Mouse (Mus musculus) forebrain, embryonic 15.5 days (tissue): ENCODE data around the gene Borcs6. TPM values are rescaled to one million over a fixed set of nuclear protein-coding genes. Genes with fewer than 3 reads are reported as not detected.
"Not testable (repeated sequence)": the region's sequence is repeated elsewhere in the genome, so short reads cannot be mapped to it uniquely, and the experiment has no call there.

Experiments
- ATAC-seq: fragments of 200-750 bp; cut with Nextera tagmentation; replicated peaks from 2 replicates; pipeline ENCODE4 v1.8.0; 2017; ENCODE audit warnings: mild to moderate bottlenecking, moderate TSS enrichment, moderate library complexity
- H3K27ac ChIP-seq: fragments of 300-500 bp; sonication (generic); replicated peaks from 2 replicates; pipeline ENCODE4 v1.5.1; 2015; ENCODE audit warnings: mild to moderate bottlenecking, inconsistent platforms
- H3K27me3 ChIP-seq: fragments of 300-500 bp; sonication (generic); 2 replicates; pipeline ENCODE4 v1.6.1; 2015; ENCODE audit warnings: inconsistent platforms
- H3K36me3 ChIP-seq: fragments of 300-500 bp; sonication (generic); 2 replicates; pipeline ENCODE4 v1.6.1; 2015; ENCODE audit warnings: mild to moderate bottlenecking, inconsistent platforms
- H3K4me1 ChIP-seq: fragments of 300-500 bp; sonication (generic); 2 replicates; pipeline ENCODE4 v1.6.1; 2015; ENCODE audit warnings: inconsistent platforms
- H3K4me2 ChIP-seq: fragments of 300-500 bp; sonication (generic); replicated peaks from 2 replicates; pipeline ENCODE4 v1.6.1; 2015; ENCODE audit warnings: mild to moderate bottlenecking, inconsistent platforms
- H3K4me3 ChIP-seq: fragments of 300-500 bp; sonication (generic); 2 replicates; pipeline ENCODE4 v1.5.1; 2015; ENCODE audit warnings: mild to moderate bottlenecking, inconsistent platforms
- H3K9ac ChIP-seq: fragments of 300-500 bp; sonication (generic); replicated peaks from 2 replicates; pipeline ENCODE4 v1.6.1; 2015; ENCODE audit warnings: mild to moderate bottlenecking, inconsistent platforms
- H3K9me3 ChIP-seq: fragments of 300-500 bp; sonication (generic); 2 replicates; pipeline ENCODE4 v1.6.1; 2016; ENCODE audit warnings: inconsistent platforms
- WGBS: fragments of 180-500 bp; shearing (Covaris S2); methylation state at CpG from one replicate; pipeline ENCODE4 v1.1.7; 2015; ENCODE audit warnings: mixed read lengths; 5-methylcytosine and 5-hydroxymethylcytosine counted together
- polyA plus RNA-seq: library from polyadenylated mRNA; unstranded; fragments of >200 nt; fragmentation: Nextera tagmentation; extraction: Ambion mirVana; gene quantifications from 2 replicates; pipeline ENCODE4 v1.2.1, GENCODE M21; 2015

Gene Borcs6
- polyA plus RNA-seq, 1 experiment from 2014 or later = 15.4 TPM

DNA sequence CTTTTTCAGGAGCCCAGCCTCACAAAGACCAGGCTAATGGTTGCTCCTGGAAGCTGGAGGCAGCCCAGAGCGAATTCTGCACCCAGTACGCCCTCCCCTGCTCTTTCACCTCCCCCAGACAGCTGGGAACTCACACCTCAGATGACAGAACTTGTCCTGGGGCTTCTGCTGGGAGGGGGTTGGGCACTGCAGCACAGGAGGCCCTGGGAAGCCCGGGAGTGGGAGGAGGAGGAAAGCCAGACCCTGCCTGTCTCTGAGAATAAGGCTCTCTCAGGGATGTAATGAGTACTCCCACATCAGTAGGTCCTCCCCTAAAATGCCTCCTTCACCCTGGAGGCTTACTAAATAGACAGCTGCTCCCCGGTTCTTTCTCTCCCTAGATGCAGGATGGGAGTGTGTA is 27.6 kb downstream of the Borcs6 start:
- WGBS = 35% methylated on average over 4 of the region's 4 CpGs
- no peak overlapping the region for H3K4me2 ChIP-seq

DNA sequence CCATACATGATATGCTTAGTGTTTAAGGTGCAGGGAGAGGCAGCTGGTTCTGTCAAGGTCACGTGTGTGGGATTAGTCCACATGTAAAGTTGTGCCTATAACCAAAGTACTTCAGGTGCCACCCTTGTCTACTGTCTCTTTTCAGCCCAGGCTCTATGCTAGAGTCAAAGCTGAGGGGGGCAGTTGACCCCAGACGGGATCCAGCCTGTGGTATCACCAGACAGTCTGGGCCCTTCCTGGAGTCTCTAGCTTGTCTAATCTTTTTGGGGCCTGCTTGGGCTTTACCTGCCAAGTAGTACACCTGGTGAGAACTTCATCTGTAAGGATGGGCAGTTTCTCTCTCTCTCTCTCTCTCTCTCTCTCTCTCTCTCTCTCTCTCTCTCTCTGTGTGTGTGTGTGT is 28.1 kb downstream of the Borcs6 start:
- H3K36me3 ChIP-seq = peaks cover 10% of the 10 kb centered on the region; the same call in 1 of the 2 replicates
- H3K27me3 ChIP-seq = no peaks in the 10 kb centered on the region
- H3K9ac ChIP-seq = peak overlapping the region; percentile 100; the same call in 1 of the 2 replicates
- 67% methylated on average over 2 of the region's 2 CpGs for WGBS
- H3K27ac ChIP-seq = peak overlapping the region; percentile 94
- H3K4me1 ChIP-seq = peaks cover 31% of the 10 kb centered on the region
- H3K4me2 ChIP-seq = no peak overlapping the region; the same call in 1 of the 2 replicates
- no peaks in the 10 kb centered on the region for H3K9me3 ChIP-seq
- H3K4me3 ChIP-seq = no peak overlapping the region; the same call in 1 of the 2 replicates
- no peak for ATAC-seq

More for the DNA sequence above, 27.6 kb downstream of the Borcs6 start:
- H3K36me3 ChIP-seq = peaks cover 9% of the 10 kb centered on the region; the same call in 1 of the 2 replicates
- no peak overlapping the region for H3K27ac ChIP-seq
- no peaks in the 10 kb centered on the region for H3K27me3 ChIP-seq
- ATAC-seq = no peak
- H3K4me3 ChIP-seq = no peak overlapping the region
- H3K4me1 ChIP-seq = peaks cover 31% of the 10 kb centered on the region
- H3K9ac ChIP-seq = no peak overlapping the region
- H3K9me3 ChIP-seq = no peaks in the 10 kb centered on the region

GRCm38 (mm10) chr11:69088103-69088855 is 28.8 kb downstream of the Borcs6 start, which contains the start of gene Vamp2:
TSS of gene Vamp2 (plus strand) at chr11:69088490.
- Histone ChIP-seq H3K4me1 (peaks cover 31% of the 10 kb centered on the region), H3K9me3 (no peaks in the 10 kb centered on the region), H3K4me3 (peak within 1 kb of the TSS; percentile 95), H3K36me3 (peaks cover 10% of the 10 kb centered on the region; the same call in 1 of the 2 replicates), H3K27ac (peak within 1 kb of the TSS; percentile 94), H3K9ac (peak within 1 kb of the TSS; percentile 100), H3K27me3 (no peaks in the 10 kb centered on the region), H3K4me2 (peak within 1 kb of the TSS; percentile 84)
- WGBS = under 1% methylated on average over 67 of the region's 67 CpGs
- peak; percentile 88 for ATAC-seq

DNA sequence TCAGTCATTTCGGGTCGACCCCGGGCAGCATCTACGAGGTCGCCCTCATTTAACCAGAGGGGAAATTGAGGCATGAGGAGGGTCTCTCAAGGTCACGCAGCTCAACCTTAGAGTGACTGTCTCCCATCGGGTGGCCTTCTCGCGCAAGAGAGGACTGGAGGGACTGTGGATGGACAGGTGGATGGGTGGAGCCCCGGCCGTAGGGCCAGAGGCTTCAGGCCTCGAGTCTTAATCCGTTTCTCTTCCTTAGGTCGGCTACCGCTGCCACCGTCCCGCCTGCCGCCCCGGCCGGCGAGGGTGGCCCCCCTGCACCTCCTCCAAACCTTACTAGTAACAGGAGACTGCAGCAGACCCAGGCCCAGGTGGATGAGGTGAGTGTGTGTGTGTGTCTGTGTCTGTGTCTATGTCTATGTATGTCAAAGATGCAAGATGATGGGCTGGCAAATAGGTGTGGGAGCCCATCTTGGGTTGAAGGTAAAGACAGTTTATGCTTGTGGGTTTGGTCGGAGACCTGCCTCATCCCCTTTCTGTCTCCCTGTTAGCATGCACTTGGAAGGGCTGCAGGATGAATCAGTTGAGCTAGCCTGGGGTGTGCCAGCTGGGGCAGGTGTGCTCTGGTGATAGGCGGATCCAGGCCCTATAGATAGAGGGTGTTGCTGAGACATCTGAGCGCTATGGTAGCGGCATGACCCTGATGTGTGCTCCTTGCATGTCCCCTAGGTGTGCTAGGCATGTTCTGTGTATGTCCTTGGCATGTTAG is 29.5 kb downstream of the Borcs6 start:
- no peaks in the 10 kb centered on the region for H3K27me3 ChIP-seq
- H3K36me3 ChIP-seq = peaks cover 10% of the 10 kb centered on the region; the same call in 1 of the 2 replicates
- peaks cover 34% of the 10 kb centered on the region for H3K4me1 ChIP-seq
- peak overlapping the region; percentile 95 for H3K4me3 ChIP-seq
- peak overlapping the region; percentile 100 for H3K9ac ChIP-seq
- no peaks in the 10 kb centered on the region for H3K9me3 ChIP-seq
- peak overlapping the region; percentile 84 for H3K4me2 ChIP-seq
- H3K27ac ChIP-seq = peak overlapping the region; percentile 94
- 10% methylated on average over 25 of the region's 25 CpGs for WGBS
- peak; percentile 30; the same call in 1 of the 2 replicates for ATAC-seq

DNA sequence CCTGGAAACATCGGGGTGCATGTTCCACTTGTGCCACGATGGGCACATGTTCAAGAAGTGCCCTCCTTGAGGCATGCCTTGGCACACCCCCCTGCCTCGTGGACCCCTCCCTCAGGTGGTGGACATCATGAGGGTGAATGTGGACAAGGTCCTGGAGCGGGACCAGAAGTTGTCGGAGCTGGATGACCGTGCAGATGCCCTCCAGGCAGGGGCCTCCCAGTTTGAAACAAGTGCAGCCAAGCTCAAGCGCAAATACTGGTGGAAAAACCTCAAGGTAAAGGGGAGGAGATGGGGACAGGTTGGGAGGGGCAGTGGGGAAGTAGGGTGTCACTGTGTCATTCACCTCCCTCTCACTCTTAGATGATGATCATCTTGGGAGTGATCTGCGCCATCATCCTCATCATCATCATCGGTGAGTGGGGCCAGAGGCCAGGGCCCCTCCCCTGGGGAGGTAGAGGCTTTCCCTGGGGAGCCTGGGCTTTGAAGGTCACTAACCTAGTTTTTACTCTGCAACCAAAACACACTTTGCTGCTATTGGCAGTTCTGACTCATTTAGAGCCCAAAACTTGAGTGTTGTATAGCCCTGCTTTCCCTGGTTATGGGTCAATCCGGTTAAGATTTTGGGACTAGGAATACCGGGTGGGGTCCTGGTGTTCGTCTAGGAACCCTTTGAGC is 30.2 kb downstream of the Borcs6 start:
- 0 out of 2 replicates have a peak overlapping the region, but pooled peaks have one; percentile 12 for H3K27ac ChIP-seq

GRCm38 (mm10) chr11:69090367-69090766 is 30.9 kb downstream of the Borcs6 start:
- no peaks in the 10 kb centered on the region for H3K27me3 ChIP-seq
- no peak for ATAC-seq
- peaks cover 42% of the 10 kb centered on the region for H3K4me1 ChIP-seq
- no peak overlapping the region for H3K9ac ChIP-seq
- H3K27ac ChIP-seq = no peak overlapping the region
- no peaks in the 10 kb centered on the region for H3K9me3 ChIP-seq
- H3K4me3 ChIP-seq = peak overlapping the region; percentile 95; the same call in 1 of the 2 replicates
- WGBS = 45% methylated on average over 6 of the region's 6 CpGs
- H3K4me2 ChIP-seq = peak overlapping the region; percentile 84
- peaks cover 10% of the 10 kb centered on the region; the same call in 1 of the 2 replicates for H3K36me3 ChIP-seq

More for the DNA sequence above, 30.2 kb downstream of the Borcs6 start:
- H3K27me3 ChIP-seq = no peaks in the 10 kb centered on the region
- no peak for ATAC-seq
- H3K4me2 ChIP-seq = peak overlapping the region; percentile 84
- 88% methylated on average over 12 of the region's 12 CpGs for WGBS
- H3K4me3 ChIP-seq = peak overlapping the region; percentile 95
- no peaks in the 10 kb centered on the region for H3K9me3 ChIP-seq
- H3K9ac ChIP-seq = peak overlapping the region; percentile 100
- peaks cover 10% of the 10 kb centered on the region; the same call in 1 of the 2 replicates for H3K36me3 ChIP-seq
- H3K4me1 ChIP-seq = peaks cover 39% of the 10 kb centered on the region

GRCm38 (mm10) chr11:69091566-69092385 is 32.3 kb downstream of the Borcs6 start:
- Histone ChIP-seq H3K27me3 (no peaks in the 10 kb centered on the region), H3K9me3 (no peaks in the 10 kb centered on the region), H3K9ac (no peak overlapping the region), H3K4me2 (no peak overlapping the region), H3K36me3 (peaks cover 10% of the 10 kb centered on the region; the same call in 1 of the 2 replicates), H3K27ac (no peak overlapping the region), H3K4me3 (no peak overlapping the region), H3K4me1 (peaks cover 55% of the 10 kb centered on the region)
- no peak for ATAC-seq
- WGBS = 69% methylated on average over 7 of the region's 7 CpGs

GRCm38 (mm10) chr11:69092386-69092751 is 32.9 kb downstream of the Borcs6 start:
- Histone ChIP-seq H3K9me3 (no peaks in the 10 kb centered on the region), H3K27me3 (no peaks in the 10 kb centered on the region), H3K4me2 (no peak overlapping the region), H3K4me1 (peaks cover 61% of the 10 kb centered on the region), H3K27ac (no peak overlapping the region), H3K4me3 (no peak overlapping the region), H3K36me3 (peaks cover 10% of the 10 kb centered on the region; the same call in 1 of the 2 replicates), H3K9ac (no peak overlapping the region)
- no peak for ATAC-seq
- WGBS = 2% methylated on average over 3 of the region's 3 CpGs

DNA sequence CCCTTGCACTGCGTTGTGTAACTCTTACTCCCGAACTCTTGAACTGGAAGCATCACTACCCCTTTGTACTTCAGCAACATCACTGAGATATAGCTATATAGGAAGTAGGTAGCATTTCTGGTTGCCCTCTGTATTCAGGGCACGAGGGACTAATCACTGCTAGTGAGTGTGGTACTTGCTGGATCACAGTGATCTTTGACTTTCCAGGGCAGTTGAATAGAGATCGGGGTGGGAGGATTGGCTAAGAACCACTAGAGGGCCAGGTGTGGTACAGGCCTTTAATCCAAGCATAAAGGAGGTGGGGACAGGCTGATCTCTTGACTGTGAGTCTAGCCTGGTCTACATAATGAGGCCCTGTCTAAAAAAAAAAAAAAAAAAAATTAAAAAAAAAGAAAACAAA is 33.4 kb downstream of the Borcs6 start:
- ATAC-seq = no peak
- Histone ChIP-seq H3K4me2 (no peak overlapping the region), H3K36me3 (peaks cover 10% of the 10 kb centered on the region; the same call in 1 of the 2 replicates), H3K9me3 (no peaks in the 10 kb centered on the region), H3K4me1 (peaks cover 66% of the 10 kb centered on the region), H3K27me3 (no peaks in the 10 kb centered on the region), H3K27ac (no peak overlapping the region), H3K9ac (no peak overlapping the region), H3K4me3 (no peak overlapping the region)
- WGBS = 82% methylated on average over 4 of the region's 4 CpGs

- ATAC-seq, H3K9me3 ChIP-seq, H3K4me3 ChIP-seq, H3K4me2 ChIP-seq, H3K27me3 ChIP-seq, H3K9ac ChIP-seq: not testable (repeated sequence)
- WGBS = 89% methylated on average over 7 of the region's 7 CpGs
- H3K36me3 ChIP-seq = peaks cover 10% of the 10 kb centered on the region; the same call in 1 of the 2 replicates
- H3K4me1 ChIP-seq = peaks cover 73% of the 10 kb centered on the region
- peak overlapping the region; percentile 87 for H3K27ac ChIP-seq
Measured at GRCm38 (mm10) chr11:69093856-69094255, 34.3 kb downstream of the Borcs6 start.
